Mouse (Mus musculus) brain, embryonic 14.5 days (tissue): ENCODE data around the gene Emsy.

Source experiments
- CTCF ChIP-seq: fragments of 200-500 bp; IDR thresholded peaks from 2 replicates; pipeline ENCODE4 v1.5.1; 2012; ENCODE audit warnings: inconsistent platforms, mild to moderate bottlenecking, moderate library complexity, borderline replicate concordance; ENCODE audit not compliant: insufficient read depth, insufficient read length; ENCODE audit errors: extremely low read depth
- POLR2A ChIP-seq: fragments of 200-500 bp; IDR thresholded peaks from 2 replicates; pipeline ENCODE4 v1.6.1; 2012; ENCODE audit warnings: mild to moderate bottlenecking, inconsistent platforms, borderline replicate concordance; ENCODE audit not compliant: poor library complexity, insufficient read depth, insufficient read length, severe bottlenecking; ENCODE audit errors: extremely low read depth

DNA sequence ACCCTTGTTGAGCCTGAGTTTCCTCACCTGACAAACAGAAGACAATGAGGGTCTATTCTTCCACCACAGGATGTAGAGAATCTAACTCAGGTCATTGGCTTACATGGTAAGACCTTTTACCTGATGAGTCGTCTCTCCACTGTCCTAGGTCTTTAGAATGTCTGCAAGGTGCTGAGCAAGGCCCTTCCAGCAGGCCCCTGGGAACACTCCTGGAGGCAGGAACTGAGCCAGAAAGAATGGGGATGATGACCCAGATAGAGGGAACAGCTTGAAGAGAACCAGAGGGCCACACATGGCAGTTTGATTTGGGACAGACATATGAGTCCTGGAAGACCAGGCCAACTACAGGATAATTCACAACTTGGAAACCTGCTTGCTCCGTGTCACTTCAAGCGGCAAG lies 114.3 kb downstream of the Emsy start:
- no peak for TF ChIP-seq POLR2A
- TF ChIP-seq CTCF, result no peak
